Mouse (Mus musculus): ENCODE data around the gene Vsig4. TPM values are rescaled to one million over a fixed set of nuclear protein-coding genes. Genes with fewer than 3 reads are reported as not detected.

Vsig4 gene
- 0.25 and 0.47 TPM in 2 replicates for polyA plus RNA-seq (2015; fragmentation: Nextera tagmentation; extraction: Ambion mirVana)

GRCm38 (mm10) chrX:96293338-96293737, at the start of gene Vsig4:
Gene Vsig4 (minus strand): TSS chrX:96293438.
- Histone ChIP-seq H3K4me1 (replicated peaks) (no peaks in the 10 kb centered on the region), H3K4me3 (no peak within 1 kb of the TSS), H3K9ac (no peak within 1 kb of the TSS), H3K4me2 (no peak within 1 kb of the TSS), H3K27ac (no peak within 1 kb of the TSS), H3K36me3 (no peaks in the 10 kb centered on the region), H3K27me3 (no peaks in the 10 kb centered on the region), H3K9me3 (replicated peaks) (no peaks in the 10 kb centered on the region; the same call in 1 of the 2 replicates)
- WGBS = 85% methylated on average over 3 of the region's 3 CpGs
- no peak for ATAC-seq (replicated peaks; ENCODE audit: insufficient number of reproducible peaks, insufficient read depth, low FRiP score, low read depth)

GRCm38 (mm10) chrX:96339108-96339507, 45.9 kb upstream of the Vsig4 start:
- Histone ChIP-seq H3K9me3 (replicated peaks) (no peaks in the 10 kb centered on the region), H3K27ac (no peak overlapping the region), H3K27me3 (no peaks in the 10 kb centered on the region), H3K9ac (no peak overlapping the region), H3K36me3 (no peaks in the 10 kb centered on the region), H3K4me1 (replicated peaks) (no peaks in the 10 kb centered on the region), H3K4me3 (no peak overlapping the region), H3K4me2 (no peak overlapping the region)
- WGBS = 51% methylated on average over 2 of the region's 2 CpGs
- ATAC-seq (replicated peaks; ENCODE audit: insufficient number of reproducible peaks, insufficient read depth, low FRiP score, low read depth) = no peak

- WGBS = 30% methylated on average over 4 of the region's 4 CpGs
- Histone ChIP-seq H3K9me3 (replicated peaks) (no peaks in the 10 kb centered on the region), H3K27ac (no peak overlapping the region), H3K4me3 (no peak overlapping the region), H3K9ac (no peak overlapping the region), H3K36me3 (no peaks in the 10 kb centered on the region), H3K4me2 (no peak overlapping the region), H3K27me3 (no peaks in the 10 kb centered on the region), H3K4me1 (replicated peaks) (no peaks in the 10 kb centered on the region)
- ATAC-seq (replicated peaks; ENCODE audit: insufficient number of reproducible peaks, insufficient read depth, low FRiP score, low read depth) = no peak
Measured at GRCm38 (mm10) chrX:96329764-96330163, 36.5 kb upstream of the Vsig4 start.

- Histone ChIP-seq H3K9ac (no peak overlapping the region), H3K4me2 (no peak overlapping the region), H3K4me3 (no peak overlapping the region), H3K4me1 (replicated peaks) (no peaks in the 10 kb centered on the region), H3K36me3 (no peaks in the 10 kb centered on the region), H3K27ac (no peak overlapping the region), H3K9me3 (replicated peaks) (no peaks in the 10 kb centered on the region), H3K27me3 (no peaks in the 10 kb centered on the region)
- ATAC-seq (replicated peaks; ENCODE audit: insufficient number of reproducible peaks, insufficient read depth, low FRiP score, low read depth) = no peak
Measured at GRCm38 (mm10) chrX:96256509-96256908, 36.7 kb downstream of the Vsig4 start.

- Histone ChIP-seq H3K27me3 (no peaks in the 10 kb centered on the region), H3K27ac (no peak overlapping the region), H3K9ac (no peak overlapping the region), H3K4me2 (no peak overlapping the region), H3K36me3 (no peaks in the 10 kb centered on the region), H3K4me3 (no peak overlapping the region), H3K4me1 (replicated peaks) (no peaks in the 10 kb centered on the region), H3K9me3 (replicated peaks) (no peaks in the 10 kb centered on the region)
- 46% methylated on average over 2 of the region's 2 CpGs for WGBS
- no peak for ATAC-seq (replicated peaks; ENCODE audit: insufficient number of reproducible peaks, insufficient read depth, low FRiP score, low read depth)
Measured at GRCm38 (mm10) chrX:96239644-96240043, 53.6 kb downstream of the Vsig4 start.

GRCm38 (mm10) chrX:96239037-96239436, 54.2 kb downstream of the Vsig4 start:
- WGBS = 72% methylated on average over 1 of the region's 1 CpGs
- Histone ChIP-seq H3K9ac (no peak overlapping the region), H3K4me2 (no peak overlapping the region), H3K27ac (no peak overlapping the region), H3K36me3 (no peaks in the 10 kb centered on the region), H3K4me3 (no peak overlapping the region), H3K27me3 (no peaks in the 10 kb centered on the region), H3K9me3 (replicated peaks) (no peaks in the 10 kb centered on the region), H3K4me1 (replicated peaks) (no peaks in the 10 kb centered on the region)
- ATAC-seq (replicated peaks; ENCODE audit: insufficient number of reproducible peaks, insufficient read depth, low FRiP score, low read depth) = no peak

- Histone ChIP-seq H3K4me3 (no peak overlapping the region), H3K4me2 (no peak overlapping the region), H3K9me3 (replicated peaks) (no peaks in the 10 kb centered on the region), H3K27me3 (no peaks in the 10 kb centered on the region), H3K9ac (no peak overlapping the region), H3K27ac (no peak overlapping the region), H3K36me3 (no peaks in the 10 kb centered on the region), H3K4me1 (replicated peaks) (no peaks in the 10 kb centered on the region)
- WGBS = 87% methylated on average over 1 of the region's 1 CpGs
- ATAC-seq (replicated peaks; ENCODE audit: insufficient number of reproducible peaks, insufficient read depth, low FRiP score, low read depth) = no peak
Measured at GRCm38 (mm10) chrX:96235775-96236174, 57.5 kb downstream of the Vsig4 start.

- Histone ChIP-seq H3K4me2 (no peak overlapping the region), H3K9me3 (replicated peaks) (no peaks in the 10 kb centered on the region), H3K4me3 (no peak overlapping the region), H3K27ac (no peak overlapping the region), H3K36me3 (no peaks in the 10 kb centered on the region), H3K27me3 (no peaks in the 10 kb centered on the region), H3K4me1 (replicated peaks) (no peaks in the 10 kb centered on the region), H3K9ac (no peak overlapping the region)
- no peak for ATAC-seq (replicated peaks; ENCODE audit: insufficient number of reproducible peaks, insufficient read depth, low FRiP score, low read depth)
Measured at GRCm38 (mm10) chrX:96227030-96227429, 66.2 kb downstream of the Vsig4 start.

GRCm38 (mm10) chrX:96225474-96225873, 67.8 kb downstream of the Vsig4 start:
- Histone ChIP-seq H3K27me3 (no peaks in the 10 kb centered on the region), H3K9me3 (replicated peaks) (no peaks in the 10 kb centered on the region), H3K9ac (no peak overlapping the region), H3K4me2 (no peak overlapping the region), H3K36me3 (no peaks in the 10 kb centered on the region), H3K4me1 (replicated peaks) (no peaks in the 10 kb centered on the region), H3K4me3 (no peak overlapping the region), H3K27ac (no peak overlapping the region)
- ATAC-seq (replicated peaks; ENCODE audit: insufficient number of reproducible peaks, insufficient read depth, low FRiP score, low read depth) = no peak

- no peaks in the 10 kb centered on the region for H3K36me3 ChIP-seq
- no peak overlapping the region for H3K4me2 ChIP-seq
- no peak overlapping the region for H3K9ac ChIP-seq
- no peak for ATAC-seq (replicated peaks; ENCODE audit: insufficient number of reproducible peaks, insufficient read depth, low FRiP score, low read depth)
- WGBS = 65% methylated on average over 6 of the region's 6 CpGs
- H3K4me1 ChIP-seq (replicated peaks) = no peaks in the 10 kb centered on the region
- no peak overlapping the region for H3K27ac ChIP-seq
- H3K9me3 ChIP-seq (replicated peaks) = no peaks in the 10 kb centered on the region
- H3K4me3 ChIP-seq = no peak overlapping the region
- H3K27me3 ChIP-seq = no peaks in the 10 kb centered on the region
Measured at GRCm38 (mm10) chrX:96224210-96224609, 69.0 kb downstream of the Vsig4 start.

- Histone ChIP-seq H3K27ac (no peak overlapping the region), H3K36me3 (no peaks in the 10 kb centered on the region), H3K27me3 (no peaks in the 10 kb centered on the region), H3K4me3 (no peak overlapping the region), H3K9me3 (replicated peaks) (no peaks in the 10 kb centered on the region), H3K9ac (no peak overlapping the region), H3K4me1 (replicated peaks) (no peaks in the 10 kb centered on the region), H3K4me2 (no peak overlapping the region)
- ATAC-seq (replicated peaks; ENCODE audit: insufficient number of reproducible peaks, insufficient read depth, low FRiP score, low read depth) = no peak
- WGBS = 56% methylated on average over 1 of the region's 1 CpGs
Measured at GRCm38 (mm10) chrX:96218088-96218487, 75.2 kb downstream of the Vsig4 start.

GRCm38 (mm10) chrX:96206872-96207271, 86.4 kb downstream of the Vsig4 start:
- no peak overlapping the region for H3K9ac ChIP-seq
- ATAC-seq (replicated peaks; ENCODE audit: insufficient number of reproducible peaks, insufficient read depth, low FRiP score, low read depth) = no peak
- no peaks in the 10 kb centered on the region for H3K4me1 ChIP-seq (replicated peaks)
- H3K36me3 ChIP-seq = no peaks in the 10 kb centered on the region
- H3K27me3 ChIP-seq = no peaks in the 10 kb centered on the region
- H3K27ac ChIP-seq = no peak overlapping the region
- no peak overlapping the region for H3K4me3 ChIP-seq
- no peaks in the 10 kb centered on the region for H3K9me3 ChIP-seq (replicated peaks)
- H3K4me2 ChIP-seq = no peak overlapping the region
- WGBS = 27% methylated on average over 1 of the region's 1 CpGs

All from heart, embryonic 15.5 days (tissue).